Mouse (Mus musculus): ENCODE data around the gene Ifna11.
A peak's percentile ranks its signal among the peaks of the same experiment; 100 is the strongest.

- peak; percentile 41; the same call in 1 of the 2 replicates for TF ChIP-seq CTCF (IDR thresholded peaks at IDR 0.05; ENCODE audit: borderline replicate concordance, extremely low read depth, insufficient read depth, insufficient read length)
- TF ChIP-seq POLR2A (IDR thresholded peaks at IDR 0.05; ENCODE audit: borderline replicate concordance, extremely low read depth, insufficient read depth, insufficient read length, poor library complexity, severe bottlenecking), result no peak
These were observed 10.8 kb downstream of the Ifna11 start for GRCm38 (mm10) chr4:88830523-88830922.
